Mouse (Mus musculus): Measurements from ENCODE around the gene Scd4.

- TF ChIP-seq POLR2A (IDR thresholded peaks at IDR 0.05; ENCODE audit: insufficient read depth, low read depth, low read length), result no peak
- no peak for TF ChIP-seq CTCF (IDR thresholded peaks at IDR 0.05; ENCODE audit: insufficient read depth, low read depth, low read length)
These were observed 40.4 kb upstream of the Scd4 start for GRCm38 (mm10) chr19:44292483-44292882.

Measured in olfactory bulb, adult 2 months (tissue).